Mouse (Mus musculus): ENCODE results near the gene Cep57l1.
A peak's percentile ranks its signal among the peaks of the same experiment; 100 is the strongest.
"Not testable (repeated sequence)": the region's sequence is repeated elsewhere in the genome, so short reads cannot be mapped to it uniquely, and the experiment has no call there.

Gene Cep57l1

GRCm38 (mm10) chr10:41809771-41810563 is at the start of gene Cep57l1, which contains the start of gene Sesn1:
TSS of gene Cep57l1 (minus strand) at chr10:41809871.
TSS of gene Sesn1 (plus strand) at chr10:41809935.
- peak; percentile 85 to 87 for DNase-seq (ENCODE audit: low spot score in 2 of 2)

GRCm38 (mm10) chr10:41848721-41849120 is 39.0 kb upstream of the Cep57l1 start:
- no peak for DNase-seq (ENCODE audit: low spot score in 2 of 2)

GRCm38 (mm10) chr10:41847737-41848136 is 38.1 kb upstream of the Cep57l1 start:
- no peak for DNase-seq (ENCODE audit: low spot score in 2 of 2)

- no peak for DNase-seq (ENCODE audit: low spot score in 2 of 2)
Measured at GRCm38 (mm10) chr10:41838911-41839310, 29.2 kb upstream of the Cep57l1 start.

DNA sequence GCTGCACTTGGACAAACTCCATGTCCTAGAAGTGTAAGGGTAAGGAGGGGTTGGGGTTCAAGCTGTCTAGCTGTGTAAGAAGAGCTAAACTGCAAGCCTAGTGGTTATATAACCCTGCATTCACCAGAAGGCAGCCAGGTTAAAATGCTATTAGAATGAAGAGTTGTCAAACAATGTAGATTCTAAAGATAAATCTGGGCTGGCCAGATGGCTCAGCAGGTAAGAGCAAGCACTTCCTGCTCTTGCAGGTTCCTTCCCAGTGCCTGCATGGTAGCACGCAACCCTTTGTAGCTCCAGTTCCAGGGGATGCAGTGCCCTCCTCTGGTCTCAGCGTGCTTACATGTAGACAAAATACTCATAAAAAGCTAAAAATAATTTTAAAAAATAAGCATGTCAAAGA is 24.5 kb upstream of the Cep57l1 start:
- no peak for DNase-seq (ENCODE audit: low spot score in 2 of 2)

- no peak for DNase-seq (ENCODE audit: low spot score in 2 of 2)
Measured at GRCm38 (mm10) chr10:41832191-41832590, 22.5 kb upstream of the Cep57l1 start.

DNA sequence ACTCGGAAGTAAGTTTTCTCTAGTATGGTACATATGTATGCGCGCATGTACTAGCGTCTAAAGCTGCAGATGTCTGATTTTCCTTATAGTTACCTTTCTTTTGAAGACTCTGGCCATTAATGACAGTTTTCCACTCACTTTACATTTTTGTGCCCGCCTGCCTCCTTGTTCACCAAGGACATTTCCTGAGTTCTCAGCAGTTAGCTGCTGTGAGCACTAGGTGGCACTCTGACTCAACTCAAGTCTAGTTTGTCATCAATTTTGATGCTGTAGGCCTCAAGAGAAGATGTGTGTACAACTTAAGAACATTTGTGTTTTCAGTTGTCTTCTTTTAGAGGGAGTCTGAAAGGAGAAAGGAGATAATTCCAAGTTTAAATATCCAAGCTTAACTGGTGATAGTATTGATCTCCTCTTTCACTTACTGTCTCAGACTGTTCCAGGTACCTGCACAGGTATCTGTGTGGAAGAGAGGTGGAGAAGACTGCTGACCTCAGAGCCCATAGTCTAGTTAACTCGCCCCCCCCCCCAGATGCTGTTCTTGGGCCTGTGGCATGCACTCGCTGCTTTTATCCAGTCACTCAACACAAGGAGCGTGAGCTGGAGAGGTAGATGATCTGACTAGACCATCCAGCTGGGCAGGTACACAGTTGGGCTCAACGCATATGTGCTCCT is 21.3 kb upstream of the Cep57l1 start:
- DNase-seq (ENCODE audit: low spot score in 2 of 2) = peak; percentile 41 to 76

GRCm38 (mm10) chr10:41830445-41830844 is 20.8 kb upstream of the Cep57l1 start:
- DNase-seq (ENCODE audit: low spot score in 2 of 2) = no peak

- no peak for DNase-seq (ENCODE audit: low spot score in 2 of 2)
Measured at GRCm38 (mm10) chr10:41829980-41830379, 20.3 kb upstream of the Cep57l1 start.

GRCm38 (mm10) chr10:41829191-41829590 is 19.5 kb upstream of the Cep57l1 start:
- DNase-seq (ENCODE audit: low spot score in 2 of 2) = no peak

DNA sequence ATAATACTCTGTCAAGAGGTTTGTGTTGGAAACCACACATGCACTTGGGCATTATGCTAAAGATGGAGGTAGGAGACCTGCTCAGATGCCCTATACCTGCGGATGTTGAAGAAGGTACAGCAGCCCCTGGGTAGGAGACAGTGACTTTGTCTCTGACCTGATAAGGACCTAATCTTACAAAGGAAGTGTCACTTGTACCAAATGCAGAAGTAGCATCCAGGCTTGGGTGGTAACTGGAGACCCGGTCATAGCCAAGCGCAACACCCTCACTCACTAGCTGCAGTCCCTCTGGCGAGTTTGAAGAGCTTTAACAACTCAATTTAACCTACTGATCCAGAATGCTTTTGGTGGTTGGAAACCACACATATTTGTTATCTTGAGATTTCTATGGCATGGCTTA is 18.1 kb upstream of the Cep57l1 start:
- DNase-seq (ENCODE audit: low spot score in 2 of 2) = no peak

DNA sequence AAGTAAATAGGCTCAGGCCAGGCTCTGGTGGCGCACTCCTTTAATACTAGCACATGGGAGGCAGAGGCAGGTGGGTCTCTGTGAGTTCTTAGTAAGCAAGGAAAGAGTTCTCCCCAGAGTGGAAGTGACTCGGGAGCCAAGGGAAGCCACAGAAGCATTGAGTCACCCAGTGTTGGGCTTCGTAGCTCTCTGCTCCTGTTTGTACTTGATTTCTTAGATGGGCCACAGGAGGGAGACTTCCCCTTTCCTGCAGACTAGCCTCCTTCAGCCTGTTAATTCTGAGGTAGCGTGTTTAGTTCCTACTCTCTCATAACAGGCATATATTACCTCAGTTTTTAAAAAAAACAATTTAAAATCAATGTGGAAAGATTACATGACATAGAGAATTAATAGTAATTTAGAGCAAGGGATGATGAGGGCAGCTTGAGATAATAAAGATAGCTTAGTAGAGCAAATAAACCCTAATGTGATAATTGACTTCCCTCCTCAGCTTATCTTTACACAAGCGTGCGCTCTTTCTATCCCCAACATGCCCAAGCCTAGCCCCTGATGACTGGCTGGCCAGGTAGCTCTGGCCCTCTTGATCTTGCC is 16.9 kb upstream of the Cep57l1 start:
- no peak for DNase-seq (ENCODE audit: low spot score in 2 of 2)

GRCm38 (mm10) chr10:41825996-41826395 is 16.3 kb upstream of the Cep57l1 start:
- no peak for DNase-seq (ENCODE audit: low spot score in 2 of 2)

- no peak for DNase-seq (ENCODE audit: low spot score in 2 of 2)
Measured at GRCm38 (mm10) chr10:41825041-41825440, 15.4 kb upstream of the Cep57l1 start.

DNA sequence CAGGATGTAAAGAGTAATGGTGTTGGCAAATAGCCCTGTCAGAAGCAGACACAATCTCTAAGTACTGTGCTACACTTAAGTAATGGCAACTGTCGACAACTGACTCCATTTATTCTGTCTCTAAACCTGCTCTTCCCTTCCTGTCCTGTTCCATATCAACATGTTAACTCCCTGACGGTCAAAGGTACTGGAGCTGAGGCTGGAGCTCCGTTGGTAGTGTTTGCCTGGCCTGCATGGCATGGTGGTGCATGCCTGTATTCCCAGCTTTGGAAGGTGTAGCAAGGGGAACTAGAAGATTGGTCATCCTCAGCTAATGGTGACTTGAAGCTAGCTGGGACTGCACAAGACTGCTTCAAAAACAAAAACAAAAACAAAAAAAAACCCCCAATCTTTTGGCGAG is 14.2 kb upstream of the Cep57l1 start:
- DNase-seq (ENCODE audit: low spot score in 2 of 2) = no peak

DNA sequence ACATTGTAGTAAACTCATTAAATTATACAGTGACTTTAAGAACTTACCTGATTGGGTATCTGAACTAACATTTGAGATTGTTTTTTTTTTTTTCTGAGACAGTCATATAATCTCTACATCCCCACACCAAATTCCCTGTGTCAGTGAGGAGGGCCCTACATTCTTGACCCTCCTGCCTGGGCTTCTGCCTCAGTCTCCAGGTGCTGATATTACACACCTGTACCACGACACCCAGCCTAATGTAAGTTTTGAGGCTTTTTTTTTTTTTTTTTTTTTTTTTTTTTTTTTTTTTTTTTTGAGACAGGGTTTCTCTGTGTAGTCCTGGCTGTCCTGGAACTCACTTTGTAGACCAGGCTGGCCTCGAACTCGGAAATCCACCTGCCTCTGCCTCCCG is 13.6 kb upstream of the Cep57l1 start:
- not testable (repeated sequence) for DNase-seq (ENCODE audit: low spot score in 2 of 2)

- DNase-seq (ENCODE audit: low spot score in 2 of 2) = no peak
Measured at GRCm38 (mm10) chr10:41822573-41823281, 13.1 kb upstream of the Cep57l1 start.

DNA sequence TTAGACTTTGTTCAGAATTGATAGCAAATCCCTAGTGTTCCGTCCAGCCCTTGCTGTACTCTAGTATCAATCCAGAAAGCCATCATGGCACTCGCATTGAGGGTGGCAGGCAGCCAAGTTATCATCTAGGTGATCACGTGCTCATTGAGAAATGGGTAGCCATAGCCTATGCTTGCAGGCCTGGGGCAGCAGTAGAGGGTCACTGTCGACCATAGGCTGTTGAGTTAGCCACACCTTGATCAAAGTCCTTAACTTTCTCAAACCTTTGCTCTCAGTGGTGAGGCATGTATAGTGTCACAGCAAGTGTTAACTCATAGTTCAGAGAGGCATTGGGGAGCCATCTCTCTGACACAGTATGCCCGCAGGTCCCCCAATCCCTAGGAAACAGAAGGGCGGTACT is 11.5 kb upstream of the Cep57l1 start:
- DNase-seq (ENCODE audit: low spot score in 2 of 2) = no peak

DNA sequence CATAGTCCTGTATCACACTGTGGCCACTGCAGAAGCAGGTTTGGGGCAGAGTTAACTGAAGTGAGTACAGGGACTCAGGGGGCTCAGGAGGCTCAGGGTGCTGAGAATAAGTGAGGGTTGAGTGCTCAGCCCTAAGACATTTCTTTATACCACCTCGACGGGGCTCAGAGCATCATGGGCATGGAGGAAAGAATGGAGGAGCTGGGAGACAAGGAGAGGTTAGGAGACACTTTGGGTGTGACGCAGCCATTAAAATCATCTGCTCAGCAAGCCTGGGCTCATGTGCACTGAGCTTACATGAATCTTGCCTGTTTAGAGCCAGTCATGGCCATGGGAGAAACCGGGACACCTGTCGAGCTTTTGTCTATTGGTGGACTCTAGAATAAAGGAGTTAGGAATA is 10.7 kb upstream of the Cep57l1 start:
- no peak for DNase-seq (ENCODE audit: low spot score in 2 of 2)

GRCm38 (mm10) chr10:41819307-41819706 is 9.6 kb upstream of the Cep57l1 start:
- DNase-seq (ENCODE audit: low spot score in 2 of 2) = no peak

- DNase-seq (ENCODE audit: low spot score in 2 of 2) = not testable (repeated sequence)
Measured at GRCm38 (mm10) chr10:41818733-41819070, 9.0 kb upstream of the Cep57l1 start.

- no peak for DNase-seq (ENCODE audit: low spot score in 2 of 2)
Measured at GRCm38 (mm10) chr10:41818036-41818732, 8.5 kb upstream of the Cep57l1 start.

All from thymus, postnatal 10 days (tissue).